Mouse (Mus musculus): ENCODE measurements around the gene Camta1. TPM values are rescaled to one million over a fixed set of nuclear protein-coding genes. Genes with fewer than 3 reads are reported as not detected.

Camta1 gene
- total RNA-seq, 2 experiments from 2014 or later: 200 to 223 TPM

GRCm38 (mm10) chr4:151642418-151642817 is 219.3 kb downstream of the Camta1 start:
- intact Hi-C loops (cut with DNase I): no loop called here
- no peak for DNase-seq (ENCODE audit: extremely low spot score in 1 of 2, low spot score in 2 of 2)

GRCm38 (mm10) chr4:151640971-151641370 is 220.7 kb downstream of the Camta1 start:
- DNase-seq (ENCODE audit: extremely low spot score in 1 of 2, low spot score in 2 of 2): no peak
- intact Hi-C loops (cut with DNase I): no loop called here

- no peak for DNase-seq (ENCODE audit: extremely low spot score in 1 of 2, low spot score in 2 of 2)
- intact Hi-C loops (cut with DNase I): no loop called here
These were observed 222.7 kb downstream of the Camta1 start for GRCm38 (mm10) chr4:151638941-151639340.

- intact Hi-C loops (cut with DNase I): no loop called here
- DNase-seq (ENCODE audit: extremely low spot score in 1 of 2, low spot score in 2 of 2): no peak
These were observed 224.3 kb downstream of the Camta1 start for GRCm38 (mm10) chr4:151637348-151637747.

- no peak for DNase-seq (ENCODE audit: extremely low spot score in 1 of 2, low spot score in 2 of 2)
- intact Hi-C loops (cut with DNase I): no loop called here
These were observed 226.9 kb downstream of the Camta1 start for GRCm38 (mm10) chr4:151634771-151635170.

- intact Hi-C loops (cut with DNase I): no loop called here
These were observed 227.9 kb downstream of the Camta1 start for GRCm38 (mm10) chr4:151633795-151634194.

GRCm38 (mm10) chr4:151632321-151632720 is 229.4 kb downstream of the Camta1 start:
- no peak for DNase-seq (ENCODE audit: extremely low spot score in 1 of 2, low spot score in 2 of 2)
- intact Hi-C loops (cut with DNase I): no loop called here

More at GRCm38 (mm10) chr4:151633795-151634194, 227.9 kb downstream of the Camta1 start:
- DNase-seq (ENCODE audit: extremely low spot score in 1 of 2, low spot score in 2 of 2): no peak

- intact Hi-C loops (cut with DNase I): no loop called here
- no peak for DNase-seq (ENCODE audit: extremely low spot score in 1 of 2, low spot score in 2 of 2)
These were observed 231.0 kb downstream of the Camta1 start for GRCm38 (mm10) chr4:151630664-151631063.

- intact Hi-C loops (cut with DNase I): no loop called here
- no peak for DNase-seq (ENCODE audit: extremely low spot score in 1 of 2, low spot score in 2 of 2)
These were observed 231.4 kb downstream of the Camta1 start for GRCm38 (mm10) chr4:151630231-151630630.

GRCm38 (mm10) chr4:151619541-151620016 is 242.1 kb downstream of the Camta1 start:
- intact Hi-C loops (cut with DNase I): loop anchor here (10.0 kb wide), 1 partner anchor 235 kb away; no protein-coding TSS in a partner anchor

GRCm38 (mm10) chr4:151618420-151619310 is 243.0 kb downstream of the Camta1 start:
- DNase-seq (ENCODE audit: extremely low spot score in 1 of 2, low spot score in 2 of 2): no peak
- intact Hi-C loops (cut with DNase I): loop anchor here (10.0 kb wide), 1 partner anchor 236 kb away; no protein-coding TSS in a partner anchor

More at GRCm38 (mm10) chr4:151619541-151620016, 242.1 kb downstream of the Camta1 start:
- no peak for DNase-seq (ENCODE audit: extremely low spot score in 1 of 2, low spot score in 2 of 2)

GRCm38 (mm10) chr4:151611621-151612020 is 250.1 kb downstream of the Camta1 start:
- no peak for DNase-seq (ENCODE audit: extremely low spot score in 1 of 2, low spot score in 2 of 2)
- intact Hi-C loops (cut with DNase I): loop anchor here (10.0 kb wide), 1 partner anchor 243 kb away; no protein-coding TSS in a partner anchor

- DNase-seq (ENCODE audit: extremely low spot score in 1 of 2, low spot score in 2 of 2): peak in 1 of 2 experiments; percentile 73
- intact Hi-C loops (cut with DNase I): loop anchor here (10.0 kb wide), 1 partner anchor 245 kb away; no protein-coding TSS in a partner anchor
These were observed 251.4 kb downstream of the Camta1 start for GRCm38 (mm10) chr4:151610266-151610665.

- DNase-seq (ENCODE audit: extremely low spot score in 1 of 2, low spot score in 2 of 2): peak in 1 of 2 experiments; percentile 53
- intact Hi-C loops (cut with DNase I): no loop called here
These were observed 256.8 kb downstream of the Camta1 start for GRCm38 (mm10) chr4:151604907-151605306.

GRCm38 (mm10) chr4:151604481-151604880 is 257.2 kb downstream of the Camta1 start:
- peak; percentile 16 to 86 for DNase-seq (ENCODE audit: extremely low spot score in 1 of 2, low spot score in 2 of 2)
- intact Hi-C loops (cut with DNase I): no loop called here

- intact Hi-C loops (cut with DNase I): no loop called here
- DNase-seq (ENCODE audit: extremely low spot score in 1 of 2, low spot score in 2 of 2): no peak
These were observed 258.1 kb downstream of the Camta1 start for GRCm38 (mm10) chr4:151603586-151603985.

- DNase-seq (ENCODE audit: extremely low spot score in 1 of 2, low spot score in 2 of 2): no peak
- intact Hi-C loops (cut with DNase I): no loop called here
These were observed 266.6 kb downstream of the Camta1 start for GRCm38 (mm10) chr4:151595116-151595515.

- no peak for DNase-seq (ENCODE audit: extremely low spot score in 1 of 2, low spot score in 2 of 2)
These were observed 268.6 kb downstream of the Camta1 start for GRCm38 (mm10) chr4:151593042-151593441.

GRCm38 (mm10) chr4:151586074-151586473 is 275.6 kb downstream of the Camta1 start:
- intact Hi-C loops (cut with DNase I): no loop called here

More at GRCm38 (mm10) chr4:151593042-151593441, 268.6 kb downstream of the Camta1 start:
- intact Hi-C loops (cut with DNase I): no loop called here

GRCm38 (mm10) chr4:151577961-151578360 is 283.7 kb downstream of the Camta1 start:
- intact Hi-C loops (cut with DNase I): no loop called here
- DNase-seq (ENCODE audit: extremely low spot score in 1 of 2, low spot score in 2 of 2): no peak

More at GRCm38 (mm10) chr4:151586074-151586473, 275.6 kb downstream of the Camta1 start:
- DNase-seq (ENCODE audit: extremely low spot score in 1 of 2, low spot score in 2 of 2): no peak
